Mouse (Mus musculus) heart, adult 2 months (tissue): ENCODE measurements around the gene Rnft2. TPM values are rescaled to one million over a fixed set of nuclear protein-coding genes. Genes with fewer than 3 reads are reported as not detected.

Experiments
- DNase-seq, 2 experiments: peaks; one replicate each; pipeline ENCODE4 v3.0.0; 2021
- H3K27ac ChIP-seq: fragments of 200-600 bp; 2 replicates; pipeline ENCODE4 v1.8.1; 2022
- H3K27me3 ChIP-seq: fragments of 200-500 bp; 2 replicates; pipeline ENCODE4 v1.6.1; 2012; ENCODE audit warnings: mild to moderate bottlenecking, low read length, inconsistent platforms, mixed read lengths; ENCODE audit not compliant: control insufficient read depth, insufficient read depth
- H3K36me3 ChIP-seq: fragments of 200-500 bp; 2 replicates; pipeline ENCODE4 v1.6.1; 2012; ENCODE audit warnings: low read length, inconsistent platforms; ENCODE audit not compliant: control insufficient read depth, insufficient read depth
- H3K4me1 ChIP-seq: fragments of 200-500 bp; 2 replicates; pipeline ENCODE4 v1.6.1; 2011; ENCODE audit warnings: low read length; ENCODE audit not compliant: control insufficient read depth, insufficient read depth
- H3K4me3 ChIP-seq: fragments of 200-600 bp; 2 replicates; pipeline ENCODE4 v1.8.1; 2022
- H3K79me2 ChIP-seq: fragments of 200-500 bp; replicated peaks from 2 replicates; pipeline ENCODE4 v1.6.1; 2012; ENCODE audit warnings: mild to moderate bottlenecking, inconsistent platforms, low read length, moderate library complexity, mixed read lengths; ENCODE audit not compliant: control insufficient read depth, insufficient read depth
- H3K9ac ChIP-seq: fragments of 200-500 bp; 2 replicates; pipeline ENCODE4 v1.6.1; 2012; ENCODE audit warnings: low read depth, mild to moderate bottlenecking, control low read depth, inconsistent platforms, low read length, mixed read lengths
- CTCF ChIP-seq: fragments of 200-600 bp; IDR thresholded peaks from 2 replicates; pipeline ENCODE4 v1.8.1; 2022; ENCODE audit warnings: antibody characterized with exemption, mild to moderate bottlenecking, moderate library complexity
- EP300 ChIP-seq: fragments of 200-500 bp; IDR thresholded peaks from 2 replicates; pipeline ENCODE4 v1.6.1; 2011; ENCODE audit warnings: low read depth, low read length, control low read depth; ENCODE audit not compliant: insufficient read depth
- POLR2A ChIP-seq: fragments of 200-500 bp; IDR thresholded peaks from 2 replicates; pipeline ENCODE4 v1.6.1; 2011; ENCODE audit warnings: mild to moderate bottlenecking, low read depth, low read length, control low read depth; ENCODE audit not compliant: insufficient read depth
- WGBS: fragments of 180-500 bp; shearing (Covaris S2); methylation state at CpG from one replicate; pipeline ENCODE4 v1.1.7; 2018; 5-methylcytosine and 5-hydroxymethylcytosine counted together
- intact Hi-C: fragments of 180-260 bp; cut with DNase I; formaldehyde crosslinking; loops from one replicate; pipeline ENCODE4 v1.15.1; 2025
- polyA plus RNA-seq: library from polyadenylated mRNA; depleted of rRNA; stranded (reverse); fragments of >200 nt; gene quantifications from 2 replicates; pipeline ENCODE4 v1.2.3, GENCODE M21; 2012
- total RNA-seq, 2 experiments: library from RNA; stranded (reverse); gene quantifications; 2 replicates each; pipeline ENCODE4 v1.2.3; 2021

Rnft2 gene
- total and polyA plus RNA-seq, 3 experiments = 0.99 to 2.2 (median 1.5) TPM

- intact Hi-C loops = loop anchor here (5.0 kb wide), 3 partner anchors 66 to 331 kb away; partner anchors contain the start of gene Med13l
- 42% methylated on average over 8 of the region's 8 CpGs for WGBS
Observed at GRCm38 (mm10) chr5:118266309-118266708, 21.4 kb upstream of the Rnft2 start.

GRCm38 (mm10) chr5:118265366-118265765 lies 20.4 kb upstream of the Rnft2 start:
- Histone ChIP-seq H3K9ac (no peak overlapping the region), H3K4me3 (no peak overlapping the region), H3K27ac (no peak overlapping the region), H3K4me1 (no peaks in the 10 kb centered on the region), H3K79me2 (no peaks in the 10 kb centered on the region), H3K27me3 (no peaks in the 10 kb centered on the region), H3K36me3 (no peaks in the 10 kb centered on the region)
- intact Hi-C loops = loop anchor here (5.0 kb wide), 3 partner anchors 67 to 332 kb away; partner anchors contain the start of gene Med13l
- no peak for DNase-seq
- WGBS = 79% methylated on average over 5 of the region's 5 CpGs
- TF ChIP-seq EP300 (no peak), CTCF (no peak), POLR2A (no peak)

More at GRCm38 (mm10) chr5:118266309-118266708, 21.4 kb upstream of the Rnft2 start:
- DNase-seq = no peak
- Histone ChIP-seq H3K27ac (no peak overlapping the region), H3K9ac (no peak overlapping the region), H3K4me1 (no peaks in the 10 kb centered on the region), H3K4me3 (no peak overlapping the region), H3K27me3 (no peaks in the 10 kb centered on the region), H3K36me3 (no peaks in the 10 kb centered on the region), H3K79me2 (no peaks in the 10 kb centered on the region)
- no peak for TF ChIP-seq POLR2A
- peak; percentile 60 for TF ChIP-seq CTCF

GRCm38 (mm10) chr5:118264279-118264678 lies 19.4 kb upstream of the Rnft2 start:
- intact Hi-C loops = no loop called here
- 76% methylated on average over 9 of the region's 9 CpGs for WGBS

GRCm38 (mm10) chr5:118262418-118262817 lies 17.5 kb upstream of the Rnft2 start:
- TF ChIP-seq EP300 (no peak), CTCF (no peak), POLR2A (no peak)
- no peaks in the 10 kb centered on the region for H3K36me3 ChIP-seq
- WGBS = 84% methylated on average over 8 of the region's 8 CpGs
- intact Hi-C loops = no loop called here
- no peaks in the 10 kb centered on the region for H3K27me3 ChIP-seq
- peaks cover 3% of the 10 kb centered on the region for H3K4me1 ChIP-seq
- no peak for DNase-seq
- no peak overlapping the region for H3K9ac ChIP-seq
- no peaks in the 10 kb centered on the region for H3K79me2 ChIP-seq
- H3K27ac ChIP-seq = no peak overlapping the region
- no peak overlapping the region for H3K4me3 ChIP-seq

More at GRCm38 (mm10) chr5:118264279-118264678, 19.4 kb upstream of the Rnft2 start:
- Histone ChIP-seq H3K4me3 (no peak overlapping the region), H3K9ac (no peak overlapping the region), H3K27ac (no peak overlapping the region), H3K36me3 (no peaks in the 10 kb centered on the region), H3K4me1 (peaks cover 2% of the 10 kb centered on the region), H3K27me3 (no peaks in the 10 kb centered on the region), H3K79me2 (no peaks in the 10 kb centered on the region)
- DNase-seq = no peak
- TF ChIP-seq POLR2A (no peak), EP300 (no peak), CTCF (no peak)

- Histone ChIP-seq H3K4me1 (peaks cover 3% of the 10 kb centered on the region), H3K4me3 (no peak overlapping the region), H3K27me3 (no peaks in the 10 kb centered on the region), H3K79me2 (no peaks in the 10 kb centered on the region), H3K9ac (no peak overlapping the region), H3K27ac (no peak overlapping the region), H3K36me3 (no peaks in the 10 kb centered on the region)
- intact Hi-C loops = no loop called here
- WGBS = 90% methylated on average over 9 of the region's 9 CpGs
- DNase-seq = no peak
- TF ChIP-seq EP300 = no peak
- no peak for TF ChIP-seq CTCF
- no peak for TF ChIP-seq POLR2A
Observed at GRCm38 (mm10) chr5:118261181-118261580, 16.3 kb upstream of the Rnft2 start.

GRCm38 (mm10) chr5:118260642-118261041 lies 15.7 kb upstream of the Rnft2 start:
- no peaks in the 10 kb centered on the region for H3K27me3 ChIP-seq
- no peak overlapping the region for H3K27ac ChIP-seq
- H3K4me1 ChIP-seq = peaks cover 3% of the 10 kb centered on the region
- no peaks in the 10 kb centered on the region for H3K79me2 ChIP-seq
- no peak overlapping the region for H3K4me3 ChIP-seq
- intact Hi-C loops = no loop called here
- H3K9ac ChIP-seq = no peak overlapping the region
- no peak for DNase-seq
- 94% methylated on average over 11 of the region's 11 CpGs for WGBS
- TF ChIP-seq CTCF (no peak), EP300 (no peak), POLR2A (no peak)
- H3K36me3 ChIP-seq = no peaks in the 10 kb centered on the region
